Mouse (Mus musculus) MEL (cell line): ENCODE measurements around the gene Zmiz1. TPM values are rescaled to one million over a fixed set of nuclear protein-coding genes. Genes with fewer than 3 reads are reported as not detected.

Experiments
- DNase-seq: peaks from one replicate; pipeline ENCODE4 v3.0.0; 2011; ENCODE audit warnings: low read depth, low spot score
- H3K27ac ChIP-seq: 2 replicates; pipeline ENCODE4 v1.5.1; 2012; ENCODE audit warnings: low read depth, mild to moderate bottlenecking, control low read depth, low read length, moderate library complexity; ENCODE audit not compliant: control insufficient read depth
- H3K27me3 ChIP-seq, 2 experiments: fragments of 150-350 bp in 1 of 2; sonication (generic) in 1 of 2; 2 replicates each; pipeline ENCODE4 v1.6.1; 2012; ENCODE audit warnings: low read length in 2 of 2, mild to moderate bottlenecking in 2 of 2, improper control_type of control experiment in 1 of 2, moderate library complexity in 1 of 2; ENCODE audit not compliant: insufficient read depth in 2 of 2, control insufficient read depth in 1 of 2
- H3K36me3 ChIP-seq, 2 experiments: 2 replicates each; pipeline ENCODE4 v1.6.1; 2012 to 2014; ENCODE audit warnings: low read length in 2 of 2, improper control_type of control experiment in 1 of 2, inconsistent platforms in 1 of 2, mild to moderate bottlenecking in 1 of 2; ENCODE audit not compliant: insufficient read depth in 2 of 2, control insufficient read depth in 1 of 2
- H3K4me1 ChIP-seq, 2 experiments: fragments of 150-350 bp in 1 of 2; sonication (generic) in 1 of 2; 2 replicates each; pipeline ENCODE4 v1.6.1; 2012; ENCODE audit warnings: low read length in 2 of 2, improper control_type of control experiment in 1 of 2, mild to moderate bottlenecking in 1 of 2; ENCODE audit not compliant: insufficient read depth in 2 of 2, control insufficient read depth in 1 of 2
- H3K4me3 ChIP-seq, 2 experiments: fragments of 150-350 bp in 1 of 2; sonication (generic) in 1 of 2; 2 replicates each; pipeline ENCODE4 v1.5.1; 2012; ENCODE audit warnings: low read depth in 2 of 2, low read length in 2 of 2, mild to moderate bottlenecking in 2 of 2, moderate library complexity in 2 of 2, control low read depth in 1 of 2, improper control_type of control experiment in 1 of 2; ENCODE audit not compliant: control insufficient read depth in 1 of 2, insufficient read depth in 1 of 2
- H3K79me2 ChIP-seq: 2 replicates; pipeline ENCODE4 v1.6.1; 2012; ENCODE audit warnings: mild to moderate bottlenecking, low read length, moderate library complexity; ENCODE audit not compliant: control insufficient read depth, poor library complexity, insufficient read depth
- H3K9ac ChIP-seq: 2 replicates; pipeline ENCODE4 v1.6.1; 2012; ENCODE audit warnings: low read depth, mild to moderate bottlenecking, control low read depth, low read length, moderate library complexity; ENCODE audit not compliant: control insufficient read depth, poor library complexity, severe bottlenecking
- H3K9me3 ChIP-seq: fragments of 150-350 bp; sonication (generic); replicated peaks from 2 replicates; pipeline ENCODE4 v1.6.1; 2012; ENCODE audit warnings: mild to moderate bottlenecking, low read length, improper control_type of control experiment, moderate library complexity; ENCODE audit not compliant: insufficient read depth
- ELF1 ChIP-seq: IDR thresholded peaks from 2 replicates; pipeline ENCODE4 v1.6.1; 2014; ENCODE audit warnings: low read depth, mild to moderate bottlenecking, inconsistent platforms, low read length, improper control_type of control experiment, moderate library complexity
- EP300 ChIP-seq, 2 experiments: IDR thresholded peaks; 2 replicates each; pipeline ENCODE4 v1.6.1; 2011; ENCODE audit warnings: improper control_type of control experiment in 2 of 2, low read length in 2 of 2, low read depth in 1 of 2, mild to moderate bottlenecking in 1 of 2
- ETS1 ChIP-seq: IDR thresholded peaks from 2 replicates; pipeline ENCODE4 v1.6.1; 2012; ENCODE audit warnings: low read depth, mild to moderate bottlenecking, inconsistent platforms, low read length, improper control_type of control experiment, moderate library complexity
- GATA1 ChIP-seq: IDR thresholded peaks from 2 replicates; pipeline ENCODE4 v1.6.1; 2011; ENCODE audit warnings: low read depth, low read length, improper control_type of control experiment
- MAX ChIP-seq: IDR thresholded peaks from 2 replicates; pipeline ENCODE4 v1.6.1; 2011; ENCODE audit warnings: low read length, improper control_type of control experiment
- POLR2AphosphoS5 ChIP-seq: IDR thresholded peaks from 2 replicates; pipeline ENCODE4 v1.6.1; 2012; ENCODE audit warnings: low read depth, borderline replicate concordance, mild to moderate bottlenecking, inconsistent platforms, low read length, moderate library complexity, mixed read lengths
- SIN3A ChIP-seq: IDR thresholded peaks from 2 replicates; pipeline ENCODE4 v1.6.1; 2012; ENCODE audit warnings: low read length, improper control_type of control experiment, inconsistent platforms
- TAL1 ChIP-seq: IDR thresholded peaks from 2 replicates; pipeline ENCODE4 v1.6.1; 2012; ENCODE audit warnings: mild to moderate bottlenecking, inconsistent platforms, low read length, moderate library complexity, mixed read lengths
- TBP ChIP-seq: IDR thresholded peaks from 2 replicates; pipeline ENCODE4 v1.8.0; 2011; ENCODE audit warnings: low read depth, low read length, improper control_type of control experiment
- ZKSCAN1 ChIP-seq: IDR thresholded peaks from 2 replicates; pipeline ENCODE4 v1.6.1; 2012; ENCODE audit warnings: low read depth, mild to moderate bottlenecking, inconsistent platforms, low read length, improper control_type of control experiment, moderate library complexity
- polyA plus RNA-seq, 2 experiments: library from polyadenylated mRNA; stranded (reverse) in 1 of 2; unstranded in 1 of 2; fragments of >175 nt in 1 of 2; fragments of >200 nt in 1 of 2; gene quantifications; 2 replicates each; pipeline versions ENCODE4 v1.2.1 to v1.2.4; 2012; ENCODE audit warnings: low replicate concordance in 2 of 2, low read depth in 1 of 2; ENCODE audit not compliant: insufficient read length in 2 of 2, insufficient read depth in 1 of 2, missing spikeins in 1 of 2
- total RNA-seq: library from RNA; depleted of rRNA; stranded (reverse); fragments of 300-350 nt; gene quantifications from 2 replicates; pipeline ENCODE4 v1.2.3, GENCODE M21; 2012

The Zmiz1 gene
- total and polyA plus RNA-seq, 3 experiments, result 2.7 to 19.9 TPM; not detected in 1

GRCm38 (mm10) chr14:25492567-25493279, 33.7 kb downstream of the Zmiz1 start:
- DNase-seq, result no peak
- Histone ChIP-seq H3K9ac (no peak overlapping the region), H3K4me3 (no peak overlapping the region), H3K79me2 (peaks cover 3% of the 10 kb centered on the region; the same call in 1 of the 2 replicates), H3K36me3 (peaks cover 0 to 12% of the 10 kb centered on the region in 2 experiments; a peak in 2 of 4 replicates), H3K27ac (no peak overlapping the region), H3K27me3 (no peaks in the 10 kb centered on the region), H3K4me1 (peaks cover 7 to 37% of the 10 kb centered on the region in 2 experiments), H3K9me3 (no peaks in the 10 kb centered on the region)
- TF ChIP-seq ZKSCAN1, result peak; percentile 82
- no peak for TF ChIP-seq TBP
- TF ChIP-seq EP300 (IDR thresholded peaks at IDR 0.05; ENCODE audit: low read depth in 1 of 2, low read length in 2 of 2), result 0 out of 4 replicates have a peak, but pooled peaks of 1 of the 2 experiments have one; percentile 18

GRCm38 (mm10) chr14:25493301-25494241, 34.6 kb downstream of the Zmiz1 start:
- H3K27me3 ChIP-seq, result no peaks in the 10 kb centered on the region
- no peak overlapping the region for H3K27ac ChIP-seq
- DNase-seq, result no peak
- H3K9ac ChIP-seq, result no peak overlapping the region
- no peak overlapping the region for H3K4me3 ChIP-seq
- peaks cover 7 to 33% of the 10 kb centered on the region in 2 experiments for H3K4me1 ChIP-seq
- peaks cover 3% of the 10 kb centered on the region; the same call in 1 of the 2 replicates for H3K79me2 ChIP-seq
- no peak for TF ChIP-seq ETS1
- no peak for TF ChIP-seq ELF1
- TF ChIP-seq SIN3A, result no peak
- no peak for TF ChIP-seq POLR2AphosphoS5
- H3K9me3 ChIP-seq, result no peaks in the 10 kb centered on the region
- H3K36me3 ChIP-seq, result peaks cover 0 to 12% of the 10 kb centered on the region in 2 experiments; a peak in 2 of 4 replicates

GRCm38 (mm10) chr14:25494778-25495177, 35.8 kb downstream of the Zmiz1 start:
- DNase-seq, result peak; percentile 48
- Histone ChIP-seq H3K27ac (no peak overlapping the region), H3K79me2 (peaks cover 1% of the 10 kb centered on the region; the same call in 1 of the 2 replicates), H3K4me1 (peaks cover 7 to 29% of the 10 kb centered on the region in 2 experiments), H3K27me3 (no peaks in the 10 kb centered on the region), H3K36me3 (peaks cover 0 to 12% of the 10 kb centered on the region in 2 experiments; a peak in 2 of 4 replicates), H3K4me3 (no peak overlapping the region), H3K9me3 (no peaks in the 10 kb centered on the region), H3K9ac (no peak overlapping the region)
- TF ChIP-seq TAL1 (peak; percentile 71), GATA1 (peak; percentile 30; the same call in 1 of the 2 replicates), MAX (no peak)
